Mouse (Mus musculus): ENCODE data around the gene Kcnn3. TPM values are rescaled to one million over a fixed set of nuclear protein-coding genes. Genes with fewer than 3 reads are reported as not detected.

The Kcnn3 gene
- polyA plus RNA-seq, 1 experiment, result not detected

- H3K27ac ChIP-seq (ENCODE audit: insufficient read depth, low read depth, low read length), result no peak overlapping the region
- no peak overlapping the region for H3K4me3 ChIP-seq (ENCODE audit: insufficient read depth, low read length)
- no peaks in the 10 kb centered on the region for H3K4me1 ChIP-seq (ENCODE audit: control insufficient read depth, insufficient read depth, low read length)
- no peak for TF ChIP-seq CTCF (IDR thresholded peaks at IDR 0.05; ENCODE audit: low read depth, low read length)
- no peak for TF ChIP-seq POLR2A (IDR thresholded peaks at IDR 0.05; ENCODE audit: borderline replicate concordance, low read depth, low read length)
These were observed 37.8 kb downstream of the Kcnn3 start for GRCm38 (mm10) chr3:89557811-89558210.

GRCm38 (mm10) chr3:89558972-89559910 is 39.3 kb downstream of the Kcnn3 start:
- TF ChIP-seq POLR2A (IDR thresholded peaks at IDR 0.05; ENCODE audit: borderline replicate concordance, low read depth, low read length) (no peak), CTCF (IDR thresholded peaks at IDR 0.05; ENCODE audit: low read depth, low read length) (no peak)
- no peak overlapping the region for H3K4me3 ChIP-seq (ENCODE audit: insufficient read depth, low read length)
- H3K27ac ChIP-seq (ENCODE audit: insufficient read depth, low read depth, low read length), result no peak overlapping the region
- H3K4me1 ChIP-seq (ENCODE audit: control insufficient read depth, insufficient read depth, low read length), result no peaks in the 10 kb centered on the region

- TF ChIP-seq POLR2A (IDR thresholded peaks at IDR 0.05; ENCODE audit: borderline replicate concordance, low read depth, low read length), result no peak
- Histone ChIP-seq H3K4me3 (ENCODE audit: insufficient read depth, low read length) (no peak overlapping the region), H3K4me1 (ENCODE audit: control insufficient read depth, insufficient read depth, low read length) (no peaks in the 10 kb centered on the region), H3K27ac (ENCODE audit: insufficient read depth, low read depth, low read length) (no peak overlapping the region)
These were observed 41.4 kb downstream of the Kcnn3 start for GRCm38 (mm10) chr3:89561386-89561785.

- Histone ChIP-seq H3K4me3 (ENCODE audit: insufficient read depth, low read length) (no peak overlapping the region), H3K4me1 (ENCODE audit: control insufficient read depth, insufficient read depth, low read length) (no peaks in the 10 kb centered on the region)
These were observed 45.4 kb downstream of the Kcnn3 start for GRCm38 (mm10) chr3:89565371-89565770.

GRCm38 (mm10) chr3:89569058-89569457 is 49.1 kb downstream of the Kcnn3 start:
- TF ChIP-seq CTCF (IDR thresholded peaks at IDR 0.05; ENCODE audit: low read depth, low read length) (no peak), POLR2A (IDR thresholded peaks at IDR 0.05; ENCODE audit: borderline replicate concordance, low read depth, low read length) (no peak)
- Histone ChIP-seq H3K4me1 (ENCODE audit: control insufficient read depth, insufficient read depth, low read length) (no peaks in the 10 kb centered on the region), H3K4me3 (ENCODE audit: insufficient read depth, low read length) (no peak overlapping the region), H3K27ac (ENCODE audit: insufficient read depth, low read depth, low read length) (no peak overlapping the region)

More at GRCm38 (mm10) chr3:89565371-89565770, 45.4 kb downstream of the Kcnn3 start:
- TF ChIP-seq POLR2A (IDR thresholded peaks at IDR 0.05; ENCODE audit: borderline replicate concordance, low read depth, low read length) (no peak), CTCF (IDR thresholded peaks at IDR 0.05; ENCODE audit: low read depth, low read length) (no peak)
- H3K27ac ChIP-seq (ENCODE audit: insufficient read depth, low read depth, low read length), result no peak overlapping the region

GRCm38 (mm10) chr3:89569707-89570324 is 49.9 kb downstream of the Kcnn3 start:
- TF ChIP-seq CTCF (IDR thresholded peaks at IDR 0.05; ENCODE audit: low read depth, low read length) (no peak), POLR2A (IDR thresholded peaks at IDR 0.05; ENCODE audit: borderline replicate concordance, low read depth, low read length) (no peak)
- Histone ChIP-seq H3K4me1 (ENCODE audit: control insufficient read depth, insufficient read depth, low read length) (no peaks in the 10 kb centered on the region), H3K4me3 (ENCODE audit: insufficient read depth, low read length) (no peak overlapping the region), H3K27ac (ENCODE audit: insufficient read depth, low read depth, low read length) (no peak overlapping the region)

- no peaks in the 10 kb centered on the region for H3K4me1 ChIP-seq (ENCODE audit: control insufficient read depth, insufficient read depth, low read length)
- H3K4me3 ChIP-seq (ENCODE audit: insufficient read depth, low read length), result no peak overlapping the region
- H3K27ac ChIP-seq (ENCODE audit: insufficient read depth, low read depth, low read length), result no peak overlapping the region
- TF ChIP-seq CTCF (IDR thresholded peaks at IDR 0.05; ENCODE audit: low read depth, low read length), result no peak
- TF ChIP-seq POLR2A (IDR thresholded peaks at IDR 0.05; ENCODE audit: borderline replicate concordance, low read depth, low read length), result no peak
These were observed 50.4 kb downstream of the Kcnn3 start for GRCm38 (mm10) chr3:89570362-89570761.

GRCm38 (mm10) chr3:89574260-89574659 is 54.3 kb downstream of the Kcnn3 start:
- TF ChIP-seq CTCF (IDR thresholded peaks at IDR 0.05; ENCODE audit: low read depth, low read length), result no peak
- TF ChIP-seq POLR2A (IDR thresholded peaks at IDR 0.05; ENCODE audit: borderline replicate concordance, low read depth, low read length), result no peak
- H3K4me3 ChIP-seq (ENCODE audit: insufficient read depth, low read length), result no peak overlapping the region
- peaks cover 4% of the 10 kb centered on the region for H3K4me1 ChIP-seq (ENCODE audit: control insufficient read depth, insufficient read depth, low read length)
- no peak overlapping the region for H3K27ac ChIP-seq (ENCODE audit: insufficient read depth, low read depth, low read length)

- TF ChIP-seq POLR2A (IDR thresholded peaks at IDR 0.05; ENCODE audit: borderline replicate concordance, low read depth, low read length) (no peak), CTCF (IDR thresholded peaks at IDR 0.05; ENCODE audit: low read depth, low read length) (no peak)
- Histone ChIP-seq H3K4me3 (ENCODE audit: insufficient read depth, low read length) (no peak overlapping the region), H3K27ac (ENCODE audit: insufficient read depth, low read depth, low read length) (no peak overlapping the region), H3K4me1 (ENCODE audit: control insufficient read depth, insufficient read depth, low read length) (peaks cover 4% of the 10 kb centered on the region)
These were observed 56.4 kb downstream of the Kcnn3 start for GRCm38 (mm10) chr3:89576381-89576780.

- Histone ChIP-seq H3K27ac (ENCODE audit: insufficient read depth, low read depth, low read length) (no peak overlapping the region), H3K4me1 (ENCODE audit: control insufficient read depth, insufficient read depth, low read length) (peaks cover 4% of the 10 kb centered on the region), H3K4me3 (ENCODE audit: insufficient read depth, low read length) (no peak overlapping the region)
- no peak for TF ChIP-seq POLR2A (IDR thresholded peaks at IDR 0.05; ENCODE audit: borderline replicate concordance, low read depth, low read length)
- no peak for TF ChIP-seq CTCF (IDR thresholded peaks at IDR 0.05; ENCODE audit: low read depth, low read length)
These were observed 57.2 kb downstream of the Kcnn3 start for GRCm38 (mm10) chr3:89577154-89577553.
